Mouse (Mus musculus) forelimb bud, embryonic 11.5 days (tissue): ENCODE results near the gene Nkx6-2.

Source experiments
- DNase-seq: peaks from one replicate; pipeline ENCODE4 v3.0.0-alpha.2; 2012; ENCODE audit warnings: low read depth, low spot score

Gene Nkx6-2

GRCm38 (mm10) chr7:139582595-139582994 lies at the start of gene Nkx6-2:
Nkx6-2 (minus strand) TSS chr7:139582797.
- DNase-seq: no peak

GRCm38 (mm10) chr7:139625156-139625555 lies 42.6 kb upstream of the Nkx6-2 start:
- DNase-seq: no peak

GRCm38 (mm10) chr7:139622568-139622967 lies 40.0 kb upstream of the Nkx6-2 start:
- no peak for DNase-seq

GRCm38 (mm10) chr7:139615767-139616766 lies 33.5 kb upstream of the Nkx6-2 start:
- peak; percentile 76 for DNase-seq

GRCm38 (mm10) chr7:139610328-139610727 lies 27.7 kb upstream of the Nkx6-2 start:
- no peak for DNase-seq

- DNase-seq: no peak
Measured at GRCm38 (mm10) chr7:139595862-139596261, 13.3 kb upstream of the Nkx6-2 start.

GRCm38 (mm10) chr7:139595311-139595710 lies 12.7 kb upstream of the Nkx6-2 start:
- no peak for DNase-seq

- no peak for DNase-seq
Measured at GRCm38 (mm10) chr7:139591311-139591710, 8.7 kb upstream of the Nkx6-2 start.

- DNase-seq: no peak
Measured at GRCm38 (mm10) chr7:139590302-139590701, 7.7 kb upstream of the Nkx6-2 start.

GRCm38 (mm10) chr7:139587919-139588318 lies 5.3 kb upstream of the Nkx6-2 start:
- DNase-seq: no peak

GRCm38 (mm10) chr7:139585183-139585821 lies 2.7 kb upstream of the Nkx6-2 start:
- DNase-seq: no peak

GRCm38 (mm10) chr7:139584221-139585175 lies 1.9 kb upstream of the Nkx6-2 start:
- no peak for DNase-seq

- DNase-seq: no peak
Measured at GRCm38 (mm10) chr7:139583094-139583737, 619 bp upstream of the Nkx6-2 start.

GRCm38 (mm10) chr7:139581801-139582571 lies 611 bp downstream of the Nkx6-2 start:
- no peak for DNase-seq

- no peak for DNase-seq
Measured at GRCm38 (mm10) chr7:139580851-139581775, 1.5 kb downstream of the Nkx6-2 start.

GRCm38 (mm10) chr7:139579261-139579905 lies 3.2 kb downstream of the Nkx6-2 start:
- no peak for DNase-seq

GRCm38 (mm10) chr7:139576064-139576686 lies 6.4 kb downstream of the Nkx6-2 start:
- DNase-seq: no peak

- no peak for DNase-seq
Measured at GRCm38 (mm10) chr7:139572665-139573064, 9.9 kb downstream of the Nkx6-2 start.
